Mouse (Mus musculus) liver, embryonic 14.5 days (tissue): ENCODE data around the gene Kcnj6. TPM values are rescaled to one million over a fixed set of nuclear protein-coding genes. Genes with fewer than 3 reads are reported as not detected.

Experiments used
- ATAC-seq: fragments of 200-750 bp; cut with Nextera tagmentation; 2 replicates; pipeline ENCODE4 v1.8.0; 2017; ENCODE audit warnings: moderate number of reproducible peaks, mild to moderate bottlenecking, moderate library complexity; ENCODE audit not compliant: insufficient read depth
- DNase-seq, 3 experiments: peaks; one replicate each; pipeline ENCODE4 v3.0.0-alpha.2; 2012 to 2013; ENCODE audit warnings: low read depth in 3 of 3, low spot score in 3 of 3
- H3K27ac ChIP-seq: fragments of 300-500 bp; sonication (generic); 2 replicates; pipeline ENCODE4 v1.5.1; 2014; ENCODE audit warnings: moderate library complexity, mild to moderate bottlenecking, control low read depth, inconsistent platforms
- H3K27me3 ChIP-seq: fragments of 300-500 bp; sonication (generic); 2 replicates; pipeline ENCODE4 v1.6.1; 2014; ENCODE audit warnings: mild to moderate bottlenecking, low read length, moderate library complexity; ENCODE audit not compliant: control insufficient read depth, insufficient read depth
- H3K36me3 ChIP-seq: fragments of 300-500 bp; sonication (generic); replicated peaks from 2 replicates; pipeline ENCODE4 v1.6.1; 2014; ENCODE audit warnings: low read depth; ENCODE audit not compliant: control insufficient read depth, insufficient read depth
- H3K4me1 ChIP-seq, 2 experiments: fragments of 200-500 bp in 1 of 2; fragments of 300-500 bp in 1 of 2; sonication (generic) in 1 of 2; replicated peaks; 2 replicates each; pipeline ENCODE4 v1.6.1; 2012 to 2014; ENCODE audit warnings: antibody characterized with exemption in 1 of 2, inconsistent platforms in 1 of 2, low read length in 1 of 2; ENCODE audit not compliant: control insufficient read depth in 2 of 2, insufficient read depth in 2 of 2
- H3K4me2 ChIP-seq: fragments of 300-500 bp; sonication (generic); 2 replicates; pipeline ENCODE4 v1.6.1; 2014; ENCODE audit warnings: low read depth, mild to moderate bottlenecking, control low read depth, moderate library complexity
- H3K4me3 ChIP-seq, 2 experiments: fragments of 200-500 bp in 1 of 2; fragments of 300-500 bp in 1 of 2; sonication (generic) in 1 of 2; 2 replicates each; pipeline ENCODE4 v1.5.1; 2012 to 2014; ENCODE audit warnings: low read depth in 2 of 2, low read length in 2 of 2, mild to moderate bottlenecking in 2 of 2, control low read depth in 1 of 2, inconsistent platforms in 1 of 2, moderate library complexity in 1 of 2; ENCODE audit not compliant: insufficient read depth in 1 of 2
- H3K9ac ChIP-seq: fragments of 300-500 bp; sonication (generic); replicated peaks from 2 replicates; pipeline ENCODE4 v1.6.1; 2014; ENCODE audit warnings: mild to moderate bottlenecking, control low read depth, moderate library complexity
- H3K9me3 ChIP-seq: fragments of 300-500 bp; sonication (generic); 2 replicates; pipeline ENCODE4 v1.6.1; 2016; ENCODE audit warnings: low read length, mixed read lengths; ENCODE audit not compliant: control insufficient read depth
- CTCF ChIP-seq: IDR thresholded peaks from 2 replicates; pipeline ENCODE4 v1.5.1; 2016; ENCODE audit warnings: antibody characterized with exemption, low read depth, control low read depth
- EP300 ChIP-seq: IDR thresholded peaks from 2 replicates; pipeline ENCODE4 v1.6.1; 2016; ENCODE audit warnings: antibody characterized with exemption, low read depth
- WGBS: fragments of 180-500 bp; shearing (Covaris S2); extraction: QIAGEN DNeasy Blood & Tissue Kit; methylation state at CpG from one replicate; pipeline ENCODE4 v1.1.7; 2014; ENCODE audit not compliant: insufficient replicate concordance; 5-methylcytosine and 5-hydroxymethylcytosine counted together
- polyA plus RNA-seq, 2 experiments: library from polyadenylated mRNA; depleted of rRNA in 1 of 2; stranded (reverse) in 1 of 2; unstranded in 1 of 2; fragments of >200 nt; fragmentation: Nextera tagmentation in 1 of 2; extraction: Ambion mirVana in 1 of 2; gene quantifications; 2 replicates each; pipeline versions ENCODE4 v1.2.1 to v1.2.3; 2012 to 2014

The Kcnj6 gene
- polyA plus RNA-seq, 2 experiments = not detected

- Histone ChIP-seq H3K4me1 (no peaks in the 10 kb centered on the region), H3K4me3 (no peak overlapping the region), H3K9ac (no peak overlapping the region), H3K9me3 (no peaks in the 10 kb centered on the region), H3K27ac (no peak overlapping the region), H3K4me2 (no peak overlapping the region), H3K36me3 (no peaks in the 10 kb centered on the region), H3K27me3 (no peaks in the 10 kb centered on the region)
- DNase-seq (no peak), ATAC-seq (no peak)
- WGBS = 66% methylated on average over 5 of the region's 5 CpGs
- TF ChIP-seq EP300 = no peak
- TF ChIP-seq CTCF = no peak
These were observed 78.3 kb downstream of the Kcnj6 start for GRCm38 (mm10) chr16:94919177-94919576.

GRCm38 (mm10) chr16:94906026-94906425, 91.5 kb downstream of the Kcnj6 start:
- Histone ChIP-seq H3K36me3 (no peaks in the 10 kb centered on the region), H3K4me3 (no peak overlapping the region), H3K9ac (no peak overlapping the region), H3K4me2 (no peak overlapping the region), H3K27me3 (no peaks in the 10 kb centered on the region), H3K27ac (no peak overlapping the region), H3K4me1 (no peaks in the 10 kb centered on the region), H3K9me3 (no peaks in the 10 kb centered on the region)
- TF ChIP-seq EP300 = no peak
- no peak for TF ChIP-seq CTCF
- 58% methylated on average over 4 of the region's 4 CpGs for WGBS
- ATAC-seq (no peak), DNase-seq (no peak)

- DNase-seq (no peak), ATAC-seq (no peak)
- 57% methylated on average over 6 of the region's 6 CpGs for WGBS
- TF ChIP-seq CTCF (no peak), EP300 (no peak)
- Histone ChIP-seq H3K9me3 (no peaks in the 10 kb centered on the region), H3K27me3 (no peaks in the 10 kb centered on the region), H3K9ac (no peak overlapping the region), H3K4me3 (no peak overlapping the region), H3K27ac (no peak overlapping the region), H3K4me2 (no peak overlapping the region), H3K4me1 (no peaks in the 10 kb centered on the region), H3K36me3 (no peaks in the 10 kb centered on the region)
These were observed 98.7 kb downstream of the Kcnj6 start for GRCm38 (mm10) chr16:94898832-94899231.

- TF ChIP-seq CTCF = no peak
- TF ChIP-seq EP300 = no peak
- Histone ChIP-seq H3K9me3 (no peaks in the 10 kb centered on the region), H3K36me3 (no peaks in the 10 kb centered on the region), H3K27ac (no peak overlapping the region), H3K4me3 (no peak overlapping the region), H3K9ac (no peak overlapping the region), H3K4me2 (no peak overlapping the region), H3K27me3 (no peaks in the 10 kb centered on the region), H3K4me1 (no peaks in the 10 kb centered on the region)
- WGBS = 56% methylated on average over 4 of the region's 4 CpGs
- no peak for ATAC-seq
- no peak for DNase-seq
These were observed 105.3 kb downstream of the Kcnj6 start for GRCm38 (mm10) chr16:94892162-94892650.

GRCm38 (mm10) chr16:94890581-94890980, 106.9 kb downstream of the Kcnj6 start:
- Histone ChIP-seq H3K4me1 (no peaks in the 10 kb centered on the region), H3K9ac (no peak overlapping the region), H3K9me3 (no peaks in the 10 kb centered on the region), H3K27me3 (no peaks in the 10 kb centered on the region), H3K27ac (no peak overlapping the region), H3K36me3 (no peaks in the 10 kb centered on the region), H3K4me2 (no peak overlapping the region), H3K4me3 (no peak overlapping the region)
- ATAC-seq = no peak
- no peak for TF ChIP-seq EP300
- no peak for TF ChIP-seq CTCF
- no peak for DNase-seq
- WGBS = 49% methylated on average over 6 of the region's 6 CpGs
